Mouse (Mus musculus) gastrocnemius, postnatal 4 days (tissue): ENCODE data around the gene Armc3. TPM values are rescaled to one million over a fixed set of nuclear protein-coding genes. Genes with fewer than 3 reads are reported as not detected.

Source experiments
- DNase-seq, 2 experiments: peaks; one replicate each; pipeline ENCODE4 v3.0.0; 2021 to 2022; ENCODE audit warnings: low spot score in 2 of 2, mixed read lengths in 2 of 2
- long read RNA-seq, 2 experiments: library from polyadenylated mRNA; stranded (forward); transcript quantifications; one replicate each; pipeline ENCODE4 v2.0.0; 2021
- total RNA-seq, 2 experiments: library from RNA; stranded (reverse); gene quantifications; 2 replicates each; pipeline ENCODE4 v1.2.3; 2021

The Armc3 gene
- total RNA-seq: under 1 TPM in 1 of 2 experiments, not detected in 1; 0.12 TPM
- long read RNA-seq, experiment 1, partial matches to known transcripts: 0 of 1 reads
- long read RNA-seq, experiment 1, other reads (novel, unspliced or antisense): 1 of 1 reads
- long read RNA-seq, experiment 2, partial matches to known transcripts: 0 of 1 reads
- long read RNA-seq, experiment 2, other reads (novel, unspliced or antisense): 1 of 1 reads

- peak; percentile 19 to 39 for DNase-seq
These were observed at the start of gene Armc3 for GRCm38 (mm10) chr2:19198452-19199365. TSS of gene Armc3 (plus strand) at chr2:19199302.

GRCm38 (mm10) chr2:19152687-19153086 is 46.4 kb upstream of the Armc3 start:
- no peak for DNase-seq

- DNase-seq: no peak
These were observed 42.9 kb upstream of the Armc3 start for GRCm38 (mm10) chr2:19156176-19156575.

GRCm38 (mm10) chr2:19159539-19159938 is 39.6 kb upstream of the Armc3 start:
- no peak for DNase-seq

GRCm38 (mm10) chr2:19160368-19161114 is 38.6 kb upstream of the Armc3 start:
- no peak for DNase-seq

- DNase-seq: no peak
These were observed 34.9 kb upstream of the Armc3 start for GRCm38 (mm10) chr2:19164234-19164633.

- DNase-seq: no peak
These were observed 22.3 kb upstream of the Armc3 start for GRCm38 (mm10) chr2:19176827-19177236.

- no peak for DNase-seq
These were observed 308 bp downstream of the Armc3 start for GRCm38 (mm10) chr2:19199366-19199853.

GRCm38 (mm10) chr2:19200112-19200511 is 1.0 kb downstream of the Armc3 start:
- DNase-seq: no peak

- DNase-seq: no peak
These were observed 2.6 kb downstream of the Armc3 start for GRCm38 (mm10) chr2:19201682-19202081.

GRCm38 (mm10) chr2:19234305-19234704 is 35.2 kb downstream of the Armc3 start:
- DNase-seq: no peak

GRCm38 (mm10) chr2:19235193-19235592 is 36.1 kb downstream of the Armc3 start:
- DNase-seq: no peak

- no peak for DNase-seq
These were observed 36.5 kb downstream of the Armc3 start for GRCm38 (mm10) chr2:19235614-19236013.

GRCm38 (mm10) chr2:19238771-19239170 is 39.7 kb downstream of the Armc3 start:
- DNase-seq: no peak

GRCm38 (mm10) chr2:19249611-19250010 is 50.5 kb downstream of the Armc3 start:
- DNase-seq: no peak

- DNase-seq: no peak
These were observed 55.9 kb downstream of the Armc3 start for GRCm38 (mm10) chr2:19255037-19255436.

- no peak for DNase-seq
These were observed 58.2 kb downstream of the Armc3 start for GRCm38 (mm10) chr2:19257255-19257654.

GRCm38 (mm10) chr2:19260399-19260798 is 61.3 kb downstream of the Armc3 start:
- no peak for DNase-seq

- DNase-seq: no peak
These were observed 64.3 kb downstream of the Armc3 start for GRCm38 (mm10) chr2:19263375-19263774.

GRCm38 (mm10) chr2:19265834-19266233 is 66.7 kb downstream of the Armc3 start:
- no peak for DNase-seq

GRCm38 (mm10) chr2:19267396-19267795 is 68.3 kb downstream of the Armc3 start:
- DNase-seq: no peak

- no peak for DNase-seq
These were observed 70.9 kb downstream of the Armc3 start for GRCm38 (mm10) chr2:19269955-19270354.
